Mouse (Mus musculus) CH12.LX (cell line): ENCODE measurements around the gene Ppih. TPM values are rescaled to one million over a fixed set of nuclear protein-coding genes. Genes with fewer than 3 reads are reported as not detected.

Experiments used
- DNase-seq: peaks from one replicate; pipeline ENCODE4 v3.0.0-alpha.2; 2013; ENCODE audit errors: extremely low read depth
- H3K27ac ChIP-seq: 2 replicates; pipeline ENCODE4 v1.5.1; 2012; ENCODE audit warnings: low read depth, mild to moderate bottlenecking, control low read depth, moderate library complexity; ENCODE audit not compliant: insufficient read depth
- H3K27me3 ChIP-seq: replicated peaks from 2 replicates; pipeline ENCODE3; 2012; ENCODE audit warnings: inconsistent platforms
- H3K36me3 ChIP-seq, 2 experiments: replicated peaks in 1 of 2; 2 replicates each; pipeline versions ENCODE3 to v1.6.1; 2012; ENCODE audit warnings: inconsistent platforms in 1 of 2, low read length in 1 of 2, mild to moderate bottlenecking in 1 of 2, mixed read lengths in 1 of 2, moderate library complexity in 1 of 2; ENCODE audit not compliant: control insufficient read depth in 1 of 2, insufficient read depth in 1 of 2
- H3K4me1 ChIP-seq, 2 experiments: 2 replicates each; pipeline ENCODE4 v1.6.1; 2012; ENCODE audit warnings: inconsistent platforms in 1 of 2, moderate library complexity in 1 of 2; ENCODE audit not compliant: insufficient read depth in 2 of 2, control insufficient read depth in 1 of 2
- H3K4me2 ChIP-seq: 2 replicates; pipeline ENCODE4 v1.6.1; 2012; ENCODE audit warnings: low read depth, mild to moderate bottlenecking, control low read depth; ENCODE audit not compliant: poor library complexity, insufficient read depth, severe bottlenecking
- H3K4me3 ChIP-seq, 3 experiments: fragments of 150-350 bp in 1 of 3; sonication (generic) in 1 of 3; replicated peaks in 1 of 3; 2 replicates each; pipeline versions ENCODE3 to v1.5.1; 2011 to 2012; ENCODE audit warnings: low read depth in 2 of 3, low read length in 2 of 3, mild to moderate bottlenecking in 2 of 3, moderate library complexity in 2 of 3, control low read depth in 1 of 3, improper control_type of control experiment in 1 of 3, inconsistent platforms in 1 of 3, mixed read lengths in 1 of 3; ENCODE audit not compliant: poor library complexity in 1 of 3
- H3K79me2 ChIP-seq: replicated peaks from 2 replicates; pipeline ENCODE4 v1.6.1; 2012; ENCODE audit warnings: mild to moderate bottlenecking, moderate library complexity; ENCODE audit not compliant: control insufficient read depth, poor library complexity, insufficient read depth, severe bottlenecking; ENCODE audit errors: extremely low read depth
- H3K9ac ChIP-seq: 2 replicates; pipeline ENCODE4 v1.6.1; 2012; ENCODE audit warnings: low read depth, mild to moderate bottlenecking, control low read depth, moderate library complexity; ENCODE audit not compliant: insufficient read depth
- H3K9me3 ChIP-seq: replicated peaks from 2 replicates; pipeline ENCODE3; 2012; ENCODE audit warnings: low read length, inconsistent platforms, mixed read lengths
- BHLHE40 ChIP-seq: IDR thresholded peaks from 2 replicates; pipeline ENCODE4 v1.6.1; 2011; ENCODE audit warnings: mild to moderate bottlenecking, low read depth, low read length, improper control_type of control experiment
- CHD1 ChIP-seq: IDR thresholded peaks from 2 replicates; pipeline ENCODE4 v1.6.1; 2012; ENCODE audit warnings: low read depth, low read length, improper control_type of control experiment, inconsistent platforms
- CTCF ChIP-seq, 2 experiments: IDR thresholded peaks in 1 of 2; conservative IDR thresholded peaks in 1 of 2; 2 replicates each; pipeline ENCODE4 v1.5.1; 2011 to 2012; ENCODE audit warnings: low read depth in 2 of 2, low read length in 2 of 2, improper control_type of control experiment in 1 of 2, inconsistent platforms in 1 of 2, mild to moderate bottlenecking in 1 of 2, moderate library complexity in 1 of 2
- E2F4 ChIP-seq: IDR thresholded peaks from 2 replicates; pipeline ENCODE4 v1.6.1; 2011; ENCODE audit warnings: low read depth, low read length, improper control_type of control experiment; ENCODE audit not compliant: insufficient replicate concordance
- ELF1 ChIP-seq: IDR thresholded peaks from 2 replicates; pipeline ENCODE4 v1.6.1; 2014; ENCODE audit warnings: low read depth, mild to moderate bottlenecking, inconsistent platforms, low read length, improper control_type of control experiment
- EP300 ChIP-seq: IDR thresholded peaks from 2 replicates; pipeline ENCODE4 v1.6.1; 2011; ENCODE audit warnings: low read length, improper control_type of control experiment
- ETS1 ChIP-seq: conservative IDR thresholded peaks from 2 replicates; pipeline ENCODE4 v1.6.1; 2012; ENCODE audit warnings: low read depth, mild to moderate bottlenecking, inconsistent platforms, low read length, improper control_type of control experiment, moderate library complexity
- GABPA ChIP-seq: IDR thresholded peaks from 2 replicates; pipeline ENCODE4 v1.6.1; 2012; ENCODE audit warnings: low read depth, low read length, improper control_type of control experiment, inconsistent platforms; ENCODE audit not compliant: insufficient replicate concordance
- JUND ChIP-seq: conservative IDR thresholded peaks from 2 replicates; pipeline ENCODE4 v1.6.1; 2011; ENCODE audit warnings: low read depth, low read length, improper control_type of control experiment
- KAT2A ChIP-seq: IDR thresholded peaks from 2 replicates; pipeline ENCODE4 v1.6.1; 2012; ENCODE audit warnings: low read length, improper control_type of control experiment, inconsistent platforms; ENCODE audit not compliant: insufficient replicate concordance
- MAX ChIP-seq: IDR thresholded peaks from 2 replicates; pipeline ENCODE4 v1.6.1; 2011; ENCODE audit warnings: low read length, improper control_type of control experiment
- MAZ ChIP-seq: IDR thresholded peaks from 2 replicates; pipeline ENCODE4 v1.6.1; 2012; ENCODE audit warnings: low read depth, mild to moderate bottlenecking, inconsistent platforms, low read length, improper control_type of control experiment, moderate library complexity
- MEF2A ChIP-seq: IDR thresholded peaks from 2 replicates; pipeline ENCODE4 v1.6.1; 2014; ENCODE audit warnings: low read depth, mild to moderate bottlenecking, inconsistent platforms, low read length, improper control_type of control experiment, borderline replicate concordance
- MYC ChIP-seq: IDR thresholded peaks from 2 replicates; pipeline ENCODE4 v1.6.1; 2011; ENCODE audit warnings: low read depth, mild to moderate bottlenecking, improper control_type of control experiment, low read length
- NELFE ChIP-seq: IDR thresholded peaks from 2 replicates; pipeline ENCODE4 v1.6.1; 2011; ENCODE audit warnings: low read depth, low read length, improper control_type of control experiment
- NRF1 ChIP-seq: IDR thresholded peaks from 2 replicates; pipeline ENCODE4 v1.6.1; 2014; ENCODE audit warnings: low read depth, mild to moderate bottlenecking, inconsistent platforms, low read length, improper control_type of control experiment, moderate library complexity
- POLR2AphosphoS2 ChIP-seq: IDR thresholded peaks from 2 replicates; pipeline ENCODE4 v1.6.1; 2011; ENCODE audit warnings: low read depth, low read length, improper control_type of control experiment
- SIN3A ChIP-seq: IDR thresholded peaks from 2 replicates; pipeline ENCODE4 v1.6.1; 2012; ENCODE audit warnings: low read length, improper control_type of control experiment, inconsistent platforms
- TCF12 ChIP-seq: IDR thresholded peaks from 2 replicates; pipeline ENCODE4 v1.6.1; 2014; ENCODE audit warnings: low read depth, mild to moderate bottlenecking, inconsistent platforms, low read length, improper control_type of control experiment
- UBTF ChIP-seq: IDR thresholded peaks from 2 replicates; pipeline ENCODE4 v1.6.1; 2012; ENCODE audit warnings: low read depth, mild to moderate bottlenecking, inconsistent platforms, low read length, improper control_type of control experiment, moderate library complexity
- ZKSCAN1 ChIP-seq: IDR thresholded peaks from 2 replicates; pipeline ENCODE4 v1.6.1; 2012; ENCODE audit warnings: low read depth, inconsistent platforms, low read length, improper control_type of control experiment, borderline replicate concordance
- dilution Hi-C: fragments of 300-500 bp; cut with MboI; formaldehyde crosslinking; loops from 2 replicates; pipeline ENCODE4 v1.14.3; 2020; ENCODE audit warnings: low sequenced_read_pairs; ENCODE audit not compliant: extremely low pct_unique_long_range_greater_than_20kb, extremely low pct_ligation_motif_present
- in situ Hi-C: fragments of 300-500 bp; cut with MboI; formaldehyde crosslinking; loops from 3 replicates; pipeline ENCODE4 v1.14.3; 2019; ENCODE audit warnings: low sequenced_read_pairs, low pct_ligation_motif_present, low pct_unique_long_range_greater_than_20kb, mixed read lengths
- polyA plus RNA-seq: library from polyadenylated mRNA; unstranded; fragments of >175 nt; gene quantifications from 2 replicates; pipeline ENCODE4 v1.2.1, GENCODE M21; 2012; ENCODE audit warnings: low read depth; ENCODE audit not compliant: insufficient read length
- total RNA-seq, 2 experiments: library from RNA; depleted of rRNA; stranded (reverse); fragments of 300-350 nt in 1 of 2; fragments of >200 nt in 1 of 2; gene quantifications; 2 replicates each; pipeline ENCODE4 v1.2.3; 2012 to 2014

Ppih gene
- total and polyA plus RNA-seq, 3 experiments = 125 to 179 (median 132) TPM

DNA sequence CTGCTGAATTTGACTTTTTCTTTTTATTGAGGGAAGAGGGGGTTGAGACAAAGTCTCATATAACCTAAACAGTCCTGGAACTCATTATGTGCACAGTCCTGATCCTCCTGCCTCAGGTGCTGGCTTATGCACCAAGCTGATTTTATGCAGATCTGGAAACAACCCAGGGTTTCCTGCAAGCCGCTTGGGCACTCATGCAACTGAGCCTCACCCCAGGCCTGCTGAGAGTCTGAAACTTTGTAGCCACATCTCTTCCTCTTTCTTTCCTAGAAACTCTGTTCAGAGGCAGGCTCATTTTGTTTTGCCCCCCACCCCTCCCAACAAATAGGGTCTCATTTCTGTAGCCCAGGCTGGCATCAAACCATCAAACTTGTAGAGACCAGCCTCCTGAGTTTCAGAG lies 6.6 kb downstream of the Ppih start:
- peaks cover 67 to 91% of the 10 kb centered on the region in 2 experiments for H3K36me3 ChIP-seq
- peaks cover 9 to 32% of the 10 kb centered on the region in 2 experiments; a peak in 3 of 4 replicates for H3K4me1 ChIP-seq
- TF ChIP-seq MAZ = no peak
- no peak for TF ChIP-seq ELF1
- TF ChIP-seq GABPA = no peak
- TF ChIP-seq NRF1 = no peak
- no peak for TF ChIP-seq MAX
- no peak for TF ChIP-seq E2F4
- TF ChIP-seq MYC = no peak
- TF ChIP-seq SIN3A = no peak
- TF ChIP-seq UBTF = no peak
- TF ChIP-seq JUND = no peak
- TF ChIP-seq CTCF (conservative IDR thresholded peaks at IDR 0.05 in 1 of 2, IDR thresholded peaks at IDR 0.05 in 1 of 2; ENCODE audit: low read depth in 2 of 2, low read length in 2 of 2) = no peak
- TF ChIP-seq CHD1 = no peak
- TF ChIP-seq ETS1 = no peak
- TF ChIP-seq POLR2AphosphoS2 = no peak
- TF ChIP-seq TCF12 = no peak
- TF ChIP-seq MEF2A = no peak
- no peak for TF ChIP-seq NELFE
- TF ChIP-seq KAT2A = no peak
- no peak for TF ChIP-seq ZKSCAN1
- no peak for TF ChIP-seq EP300
- TF ChIP-seq, all 38 proteins: peak for 0
- no peak for DNase-seq
- in situ Hi-C loops = no loop called here
- Histone ChIP-seq H3K27ac (peak overlapping the region; percentile 81), H3K27me3 (no peaks in the 10 kb centered on the region), H3K9me3 (no peaks in the 10 kb centered on the region), H3K9ac (no peak overlapping the region), H3K79me2 (no peaks in the 10 kb centered on the region), H3K4me3 (no peak overlapping the region), H3K4me2 (no peak overlapping the region)
- dilution Hi-C loops = no loop called here

- DNase-seq = no peak
- Histone ChIP-seq H3K36me3 (peaks cover 27 to 69% of the 10 kb centered on the region in 2 experiments), H3K4me2 (no peak overlapping the region), H3K27me3 (no peaks in the 10 kb centered on the region), H3K9ac (no peak overlapping the region), H3K4me3 (no peak overlapping the region), H3K79me2 (no peaks in the 10 kb centered on the region), H3K27ac (no peak overlapping the region), H3K9me3 (no peaks in the 10 kb centered on the region), H3K4me1 (peaks cover 4 to 12% of the 10 kb centered on the region in 2 experiments; a peak in 2 of 4 replicates)
- in situ Hi-C loops (no loop called here), dilution Hi-C loops (no loop called here)
- TF ChIP-seq POLR2AphosphoS2 (0 out of 2 replicates have a peak, but pooled peaks have one; percentile 37), BHLHE40 (no peak)
Observed at GRCm38 (mm10) chr4:119305418-119305817, 14.9 kb downstream of the Ppih start.
